Mouse (Mus musculus): Measurements from ENCODE around the gene Cdkal1.

Cdkal1 gene

DNA sequence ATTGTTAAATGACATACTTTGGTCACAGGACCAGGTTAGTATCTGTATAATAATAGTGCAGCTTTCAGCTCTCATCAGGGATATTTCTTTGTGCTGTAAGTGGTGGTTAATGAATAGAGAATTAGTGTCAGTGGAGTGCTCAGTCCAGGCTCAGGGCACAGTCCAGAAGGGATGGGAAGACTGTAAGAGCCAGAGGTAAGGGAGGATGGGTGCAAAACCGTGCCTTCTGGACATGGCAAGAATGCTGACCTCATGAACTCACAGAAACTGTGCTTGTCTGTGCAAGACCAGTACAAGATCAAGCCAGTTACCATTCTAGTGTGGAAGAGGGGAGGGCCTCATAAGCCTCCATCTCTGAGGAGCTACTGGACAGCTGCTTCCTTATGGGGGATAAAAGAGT lies 496.1 kb downstream of the Cdkal1 start:
- in situ Hi-C loops (cut with MseI, MboI), result no loop called here

DNA sequence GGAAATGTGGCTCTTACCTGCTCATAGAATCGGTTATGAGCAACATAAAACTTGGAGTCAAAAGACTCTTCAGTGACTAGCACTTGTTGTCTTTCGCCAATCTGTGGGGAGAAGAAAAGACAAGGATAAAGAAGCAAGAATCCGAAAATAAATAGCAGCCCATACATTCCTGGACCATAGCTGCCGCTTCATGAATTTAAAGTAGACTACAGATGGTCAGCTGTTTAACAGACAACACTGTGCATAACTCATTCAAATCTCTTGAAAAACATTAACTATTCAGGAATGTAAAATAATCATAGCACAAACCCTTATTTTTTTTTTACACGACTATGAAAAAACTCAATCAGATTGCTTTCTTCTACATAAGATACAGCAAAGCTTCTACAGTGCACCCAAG lies 498.0 kb downstream of the Cdkal1 start:
- in situ Hi-C loops (cut with MseI, MboI), result no loop called here

DNA sequence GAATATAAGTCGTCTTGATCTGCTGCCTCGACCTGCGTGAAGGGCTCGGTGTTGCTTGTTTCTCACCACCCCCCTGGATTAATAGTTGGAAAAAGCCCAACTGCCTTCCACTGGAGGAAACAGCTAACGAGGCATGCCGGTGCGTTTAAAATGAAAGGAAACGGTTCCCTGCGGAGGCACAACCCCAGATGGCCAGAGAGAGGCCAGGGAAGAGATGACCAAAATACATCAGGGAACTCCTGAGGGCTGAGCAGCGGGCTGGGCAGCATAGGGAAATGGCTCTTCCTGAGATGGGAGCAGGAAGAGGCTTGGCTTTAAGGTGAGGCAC lies 499.4 kb downstream of the Cdkal1 start:
- in situ Hi-C loops (cut with MseI, MboI), result no loop called here

DNA sequence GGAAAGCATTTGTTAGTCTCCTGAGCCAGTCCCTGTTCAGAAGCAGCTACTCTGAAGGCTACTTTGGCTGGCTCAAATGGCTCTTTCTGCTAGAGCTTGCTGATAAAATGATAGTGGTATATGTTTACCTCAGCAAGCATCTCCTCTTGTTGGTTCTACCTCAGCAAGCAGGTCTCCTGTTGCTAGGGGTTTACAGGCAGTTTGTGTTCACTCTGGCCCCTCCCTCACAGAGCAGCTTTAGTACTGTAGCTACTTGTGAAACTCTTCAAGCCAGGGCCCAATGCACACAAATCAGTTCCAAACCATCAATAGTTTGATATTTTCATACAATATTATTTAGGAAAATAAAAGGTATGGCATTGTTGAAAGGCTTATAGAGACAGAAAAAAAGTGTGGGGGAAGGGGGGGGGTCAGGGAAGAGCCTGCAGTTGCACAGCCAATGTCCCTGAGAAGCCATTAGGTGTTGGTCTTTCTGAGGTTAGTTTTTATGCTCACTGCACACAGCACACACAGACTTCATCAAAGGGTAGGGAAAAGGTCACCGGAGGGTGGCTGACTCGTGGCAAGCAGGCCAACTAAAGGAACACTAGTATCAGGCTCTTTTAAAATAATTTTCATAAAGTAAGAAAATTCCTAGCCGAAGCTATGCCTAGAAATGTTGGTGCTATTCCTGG lies 499.9 kb downstream of the Cdkal1 start:
- in situ Hi-C loops (cut with MseI, MboI), result no loop called here

DNA sequence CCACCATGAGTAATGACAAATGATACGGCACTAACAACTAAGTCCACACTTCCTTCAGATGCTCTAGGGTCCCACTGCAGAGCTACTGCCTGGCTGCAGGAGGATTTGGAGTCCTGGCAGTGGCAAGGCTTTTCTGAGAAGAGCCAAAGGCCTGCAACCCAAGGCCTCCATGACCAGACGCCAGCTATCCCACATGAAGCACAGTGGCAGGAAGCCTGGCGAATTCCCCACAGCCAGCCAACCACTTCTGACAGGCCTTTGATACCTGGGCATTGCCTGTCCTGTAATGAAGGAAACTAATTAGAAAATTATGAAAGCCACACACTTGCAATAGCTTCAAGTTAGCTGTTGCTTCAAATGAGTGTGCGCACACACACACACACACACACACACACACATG lies 500.5 kb downstream of the Cdkal1 start:
- in situ Hi-C loops (cut with MseI, MboI), result no loop called here

DNA sequence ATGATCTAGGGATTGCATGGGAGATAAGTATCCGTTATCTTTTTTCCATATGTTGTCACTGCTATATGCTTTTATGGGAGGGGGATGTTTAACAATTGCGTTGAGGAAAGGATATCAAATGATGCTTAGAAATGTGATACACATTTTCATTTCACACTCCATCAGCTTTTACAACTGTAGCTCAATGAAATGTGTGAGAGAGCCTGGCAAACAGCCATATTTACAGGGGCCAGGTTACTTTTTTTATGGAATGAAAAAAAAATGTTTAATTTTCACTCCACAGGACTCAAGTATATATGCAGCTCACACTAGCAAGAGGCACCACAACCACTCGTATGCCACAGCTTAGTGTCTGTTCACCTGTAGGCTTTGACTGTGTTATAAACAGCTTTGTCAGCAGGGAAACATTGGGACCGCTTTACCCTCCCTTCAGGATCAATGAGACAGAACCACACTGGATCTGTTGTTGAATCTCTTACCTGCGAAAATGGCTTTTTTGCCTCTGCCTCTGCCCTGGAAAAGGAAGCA lies 501.5 kb downstream of the Cdkal1 start:
- in situ Hi-C loops (cut with MseI, MboI), result no loop called here

DNA sequence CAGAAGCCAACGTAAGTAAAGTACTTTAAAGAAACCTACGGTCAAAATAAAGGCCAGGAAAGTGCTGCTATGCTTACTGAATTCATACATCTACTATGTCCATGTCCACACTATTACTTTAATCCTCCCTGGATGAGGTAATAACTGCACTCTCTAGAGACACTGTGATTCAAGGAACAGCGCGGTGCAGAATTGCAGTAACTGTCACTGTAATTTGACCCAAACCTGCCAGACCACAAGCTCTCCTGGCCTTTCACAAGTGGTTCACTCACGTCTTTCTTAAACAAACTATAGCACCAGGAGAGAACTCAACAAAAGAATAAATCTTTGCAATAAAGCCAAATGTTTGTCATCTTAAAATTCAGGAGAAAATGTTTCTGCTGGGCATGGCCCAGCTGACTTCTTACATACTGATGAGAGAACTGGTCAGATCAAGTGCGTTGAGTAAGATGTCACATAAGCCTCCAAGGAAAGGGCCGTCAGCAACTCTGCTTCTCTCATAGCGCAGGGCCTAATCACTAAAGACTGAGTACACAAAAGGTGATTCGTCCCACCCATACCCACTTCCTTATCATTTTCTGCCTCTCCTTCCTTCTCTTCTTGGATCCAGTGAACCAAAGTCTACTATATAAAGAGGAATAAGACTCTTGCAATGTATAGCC lies 504.3 kb downstream of the Cdkal1 start:
- in situ Hi-C loops (cut with MseI, MboI), result no loop called here

DNA sequence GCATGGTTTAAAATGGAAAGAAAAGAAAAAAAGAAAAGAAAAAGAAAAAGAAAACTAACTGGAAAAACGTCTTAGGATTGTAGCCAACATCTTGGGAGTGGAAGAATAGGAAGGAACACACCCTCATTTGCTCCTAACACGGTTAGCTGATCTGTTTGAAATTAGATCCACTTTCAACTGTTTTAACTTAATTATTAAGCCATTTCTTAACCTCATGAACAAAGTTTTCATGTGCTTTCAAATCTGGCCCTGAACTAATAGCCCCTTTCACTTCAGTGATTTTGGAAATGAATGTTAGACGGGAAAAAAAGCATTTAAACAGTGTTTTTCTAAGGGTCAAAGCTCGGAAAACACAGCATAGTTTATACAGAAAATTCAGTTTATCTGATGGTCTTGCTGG lies 505.5 kb downstream of the Cdkal1 start:
- in situ Hi-C loops (cut with MseI, MboI), result no loop called here

DNA sequence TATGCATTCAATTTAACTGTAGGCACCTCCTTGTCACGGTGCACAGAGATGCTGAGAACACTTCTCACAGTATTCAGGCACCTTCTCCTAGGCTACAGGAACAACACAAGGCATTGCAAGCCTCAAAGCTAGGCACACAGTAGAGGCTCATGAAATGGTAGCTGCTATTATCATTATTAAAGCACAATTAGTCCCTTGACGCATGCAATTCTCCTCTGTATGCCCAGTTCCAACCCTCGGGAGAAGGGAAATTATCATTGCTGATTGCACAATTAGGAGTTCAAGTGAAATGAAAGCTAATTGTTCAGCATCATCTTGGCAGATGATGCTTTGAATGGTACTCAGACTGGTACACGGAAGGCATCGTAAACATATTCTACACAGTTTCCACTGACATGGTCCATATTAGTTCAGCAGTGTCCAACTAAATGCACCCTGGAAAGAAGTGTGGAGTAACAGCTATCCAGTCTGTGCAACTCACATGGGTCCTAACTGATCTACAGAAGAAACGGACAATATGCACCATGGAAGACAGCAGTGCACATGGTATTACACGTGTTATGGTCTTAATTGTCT lies 506.0 kb downstream of the Cdkal1 start:
- in situ Hi-C loops (cut with MseI, MboI), result no loop called here

DNA sequence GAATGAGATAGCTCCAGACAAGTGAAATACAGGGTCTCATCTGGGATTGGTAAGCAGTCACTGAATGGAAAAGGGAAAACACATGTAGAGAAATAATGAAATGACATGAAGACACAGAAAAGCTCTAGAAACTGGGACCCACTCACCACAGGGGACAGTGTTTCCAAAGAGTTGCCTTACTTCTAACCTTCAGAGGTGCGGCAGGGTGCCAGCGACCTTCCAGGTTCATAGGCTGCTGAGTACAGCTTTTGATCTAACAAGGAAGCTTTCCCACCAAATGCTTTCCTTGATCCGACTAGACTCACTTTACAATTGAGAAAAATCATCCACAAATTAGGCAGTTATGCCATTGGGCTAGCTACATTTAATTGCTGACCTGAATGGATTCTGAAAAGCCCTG lies 507.1 kb downstream of the Cdkal1 start:
- in situ Hi-C loops (cut with MseI, MboI), result no loop called here

DNA sequence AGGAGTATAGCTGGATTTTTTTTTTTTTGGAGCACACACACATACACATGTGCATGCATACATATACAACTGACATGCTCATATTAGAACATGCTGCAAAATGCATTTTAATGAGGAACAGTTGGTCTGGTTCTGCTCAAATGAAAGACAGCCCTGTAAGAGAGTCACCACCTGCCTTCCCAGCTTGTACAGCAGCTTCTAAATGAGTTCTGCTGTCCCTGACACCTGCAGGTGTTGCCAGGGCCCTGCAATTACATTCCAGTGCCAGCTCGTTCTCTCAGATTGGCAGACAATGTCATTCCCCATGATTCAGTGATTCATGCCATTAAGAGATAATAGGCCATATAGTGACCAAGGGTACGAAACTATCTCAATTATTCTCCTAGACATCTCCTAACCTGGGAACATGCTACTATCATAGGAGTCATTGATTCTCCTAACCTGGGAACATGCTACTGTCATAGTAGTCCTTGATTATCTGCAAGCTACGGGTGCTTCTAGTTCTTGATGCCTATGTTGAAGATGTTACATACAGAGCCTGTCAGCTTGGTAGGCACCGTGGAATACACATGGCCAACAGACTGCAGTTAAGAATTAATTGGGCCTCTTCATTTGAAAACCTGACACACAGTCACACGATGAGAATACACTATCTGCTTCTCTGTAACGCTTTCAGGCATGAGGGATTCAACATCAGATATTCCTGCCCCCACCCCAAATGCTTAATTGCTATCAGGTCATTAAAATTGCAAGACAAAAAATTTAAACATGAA lies 522.6 kb downstream of the Cdkal1 start:
- in situ Hi-C loops (cut with MseI, MboI), result no loop called here

DNA sequence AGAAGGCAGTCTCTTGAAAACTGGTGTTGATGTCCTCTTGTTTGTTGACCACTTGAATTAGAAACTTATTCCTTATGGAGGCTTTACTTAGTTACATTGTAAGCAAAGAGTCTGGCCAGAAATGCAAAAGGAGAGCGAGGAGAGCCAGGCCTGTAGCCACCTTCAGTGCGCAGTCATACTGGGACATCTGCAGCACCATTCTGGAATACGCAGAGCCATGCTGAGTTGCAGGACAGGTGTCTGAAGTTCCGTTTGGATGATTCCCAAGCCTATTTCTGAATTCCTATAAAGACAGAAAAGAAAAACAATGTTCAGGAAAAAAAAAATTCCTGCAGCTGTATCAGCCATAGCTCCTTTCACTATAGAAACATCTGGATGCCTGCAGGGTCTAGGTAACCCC lies 529.5 kb downstream of the Cdkal1 start:
- in situ Hi-C loops (cut with MseI, MboI), result no loop called here

DNA sequence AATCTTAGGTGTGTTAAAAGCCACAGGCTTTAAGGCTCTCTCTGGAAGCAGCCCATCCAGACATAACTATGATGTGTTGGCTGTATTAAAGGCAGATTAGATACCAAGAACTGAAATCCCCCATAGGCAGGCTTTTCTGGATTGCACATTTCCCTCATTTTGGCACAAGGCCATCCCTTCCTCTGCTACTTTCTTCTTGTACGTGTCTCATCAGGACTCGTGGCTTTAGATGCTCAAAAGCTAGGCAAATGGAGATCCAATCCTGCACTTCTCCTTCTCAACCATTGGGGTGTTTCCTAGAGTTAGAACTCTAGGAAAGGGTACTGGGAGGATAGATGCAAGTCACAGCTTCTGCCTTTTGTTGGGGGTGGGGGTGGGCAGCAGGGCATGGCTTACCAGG lies 535.1 kb downstream of the Cdkal1 start:
- in situ Hi-C loops (cut with MseI, MboI), result no loop called here

DNA sequence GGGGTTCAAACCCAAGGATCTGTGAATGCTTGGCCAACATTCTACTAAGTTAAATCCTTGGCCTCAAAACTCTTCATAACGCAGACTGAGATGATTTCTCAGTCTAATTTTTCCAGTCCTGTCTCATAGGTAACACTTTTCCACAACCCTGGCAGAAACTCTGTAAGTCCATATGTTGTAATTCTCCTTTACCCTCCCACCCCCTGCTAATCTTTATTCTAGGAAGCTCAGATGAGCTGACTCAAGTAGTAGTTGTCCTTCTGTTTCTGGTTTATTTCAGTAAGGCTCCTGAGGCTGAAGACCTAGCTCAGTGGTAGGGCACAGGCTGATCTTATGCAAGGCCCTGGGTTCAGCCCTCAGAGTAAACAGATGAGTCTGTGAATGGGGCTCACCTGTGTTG lies 537.8 kb downstream of the Cdkal1 start:
- in situ Hi-C loops (cut with MseI, MboI), result no loop called here

DNA sequence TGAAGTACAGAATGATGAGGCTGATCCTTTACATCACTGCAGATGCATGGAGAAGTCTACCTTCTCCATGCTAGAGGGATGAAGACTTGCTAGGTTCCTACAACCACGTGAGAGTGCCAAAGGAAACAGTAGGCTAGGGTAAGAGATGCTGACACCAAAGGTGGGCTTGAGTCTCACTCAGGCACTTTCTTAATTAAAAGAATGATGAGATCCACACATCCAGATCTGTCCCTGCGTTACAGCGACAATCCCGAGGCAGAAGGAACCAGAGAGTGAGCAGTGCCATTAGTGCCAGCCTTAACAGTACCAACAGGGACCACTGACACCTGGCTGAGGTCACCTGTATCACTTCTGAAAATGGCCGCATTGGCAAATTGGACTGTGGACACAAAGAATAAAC lies 539.2 kb downstream of the Cdkal1 start:
- in situ Hi-C loops (cut with MseI, MboI), result no loop called here

DNA sequence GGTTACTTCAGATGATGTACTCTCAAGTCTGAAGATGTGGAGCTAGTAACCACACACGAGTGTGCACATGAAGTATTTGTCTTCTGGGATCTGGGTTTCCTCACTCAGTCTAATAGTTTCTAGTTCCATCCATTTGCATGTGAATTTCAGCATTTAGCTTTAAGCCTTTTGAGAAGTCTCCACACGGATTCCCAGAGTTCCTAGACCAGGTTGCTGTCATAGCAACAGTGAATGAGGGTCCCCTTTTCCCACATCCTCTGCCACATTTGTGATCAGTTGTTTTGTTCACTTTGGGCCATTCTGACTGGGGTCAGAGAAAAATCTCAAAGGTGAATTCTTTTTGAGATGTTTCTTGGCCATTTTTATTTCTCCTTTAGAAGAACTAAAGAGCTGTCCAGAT lies 543.4 kb downstream of the Cdkal1 start:
- in situ Hi-C loops (cut with MseI, MboI), result no loop called here

DNA sequence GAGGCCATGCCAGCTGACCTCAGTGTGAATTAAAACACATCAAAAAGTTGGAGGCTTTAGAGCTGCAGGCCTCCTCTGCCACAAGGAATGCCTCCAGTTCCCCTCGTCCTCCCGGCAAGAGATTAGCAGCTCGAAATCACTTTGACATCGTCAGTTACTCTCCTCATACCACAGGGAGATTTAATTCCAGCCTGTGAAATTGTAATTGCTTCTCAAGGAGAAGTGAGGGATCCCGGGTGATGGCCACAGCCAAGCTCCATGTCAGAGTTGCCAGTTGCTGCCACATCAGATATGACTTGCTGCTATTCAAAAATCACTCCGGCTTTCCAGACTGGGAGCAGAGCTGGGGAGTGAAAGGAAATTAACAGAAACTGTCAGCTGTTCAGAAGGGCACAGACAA lies 548.1 kb downstream of the Cdkal1 start:
- in situ Hi-C loops (cut with MseI, MboI), result no loop called here

DNA sequence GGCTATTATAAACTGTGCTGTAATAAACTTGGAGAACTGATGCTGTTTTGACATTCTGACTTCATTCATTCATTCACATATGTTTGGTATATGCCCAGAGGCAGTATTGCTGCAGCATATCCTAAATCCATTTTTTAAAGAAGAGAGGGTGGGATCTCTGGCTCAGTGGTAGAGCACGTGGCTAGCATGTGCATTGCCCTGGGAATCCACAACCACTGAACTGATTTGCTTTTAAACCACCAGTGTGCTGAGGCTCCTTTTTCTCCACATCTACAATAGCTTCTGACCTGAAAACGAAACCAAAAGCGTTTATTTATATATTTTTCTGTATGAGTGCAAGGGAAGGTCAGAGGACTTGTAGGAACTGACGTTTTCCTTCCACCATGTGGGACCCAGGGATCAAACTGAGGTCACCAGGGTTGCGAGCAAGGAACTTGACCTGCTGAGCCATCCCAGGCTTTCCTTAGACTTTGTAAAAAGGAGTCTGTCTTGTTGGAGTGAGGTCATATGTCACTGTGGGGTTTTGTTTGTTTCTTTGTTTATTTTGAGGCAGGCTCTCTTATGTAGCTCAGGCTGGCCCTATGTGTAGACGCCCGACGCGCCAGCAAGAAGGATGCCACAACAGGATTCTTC lies 562.8 kb downstream of the Cdkal1 start:
- in situ Hi-C loops (cut with MseI, MboI), result no loop called here

DNA sequence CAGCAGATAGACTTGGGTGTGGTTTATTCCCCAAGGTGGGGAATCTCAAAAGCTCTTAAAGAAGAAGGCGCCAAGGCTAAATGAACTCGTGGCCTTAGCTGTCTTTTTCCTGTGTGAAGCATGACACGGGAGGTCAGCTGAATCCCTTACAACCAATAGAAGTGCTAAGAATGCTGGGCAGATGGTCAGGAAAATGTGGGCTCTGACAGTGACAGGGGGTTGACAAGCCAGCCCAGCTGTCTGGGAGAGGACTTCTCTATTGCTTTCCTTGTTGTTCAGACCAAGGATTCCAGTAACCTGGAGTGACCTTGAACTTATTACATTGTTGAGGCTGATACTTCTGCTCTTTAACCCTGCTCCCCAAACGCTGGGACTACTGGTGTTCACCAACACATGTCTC lies 564.9 kb downstream of the Cdkal1 start:
- in situ Hi-C loops (cut with MseI, MboI), result no loop called here

DNA sequence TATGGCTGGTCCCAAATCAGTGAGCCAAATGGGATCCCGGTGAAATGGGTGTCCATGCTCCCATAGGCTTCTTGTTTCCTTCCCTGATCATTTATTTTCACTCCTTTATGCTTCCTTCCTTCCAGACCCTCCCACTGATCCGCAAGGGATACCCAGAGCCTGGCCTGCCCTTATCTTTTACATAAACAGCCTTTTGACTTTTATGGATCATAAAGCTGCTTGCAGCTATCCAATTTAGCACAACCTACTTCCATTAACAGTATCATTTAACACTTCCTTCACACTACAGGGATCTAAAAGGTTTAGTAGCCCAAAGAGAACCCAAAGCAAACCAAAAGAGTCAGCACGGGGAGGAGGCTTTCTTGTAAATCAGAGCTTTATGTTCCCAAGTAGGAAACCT lies 570.4 kb downstream of the Cdkal1 start:
- in situ Hi-C loops (cut with MseI, MboI), result no loop called here

DNA sequence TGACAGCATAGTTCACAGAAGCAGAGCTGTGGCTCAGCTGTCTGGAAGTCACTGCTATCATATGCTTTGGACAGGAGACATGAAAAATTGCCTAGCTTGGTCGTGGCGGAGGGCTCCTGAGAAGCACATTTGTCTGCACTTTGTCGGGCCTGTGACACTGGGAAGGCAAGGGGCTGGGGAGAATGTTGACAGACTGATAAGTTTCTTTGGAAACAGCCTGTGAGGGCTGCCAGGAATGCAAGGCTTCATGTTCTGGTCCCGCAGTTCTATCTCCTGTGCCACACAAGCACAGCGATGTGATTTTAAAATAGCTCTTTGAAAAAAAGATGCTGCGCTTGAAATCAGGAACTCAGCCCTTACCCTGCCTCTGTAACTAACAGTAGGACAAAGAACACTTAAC lies 573.9 kb downstream of the Cdkal1 start:
- in situ Hi-C loops (cut with MseI, MboI), result no loop called here

DNA sequence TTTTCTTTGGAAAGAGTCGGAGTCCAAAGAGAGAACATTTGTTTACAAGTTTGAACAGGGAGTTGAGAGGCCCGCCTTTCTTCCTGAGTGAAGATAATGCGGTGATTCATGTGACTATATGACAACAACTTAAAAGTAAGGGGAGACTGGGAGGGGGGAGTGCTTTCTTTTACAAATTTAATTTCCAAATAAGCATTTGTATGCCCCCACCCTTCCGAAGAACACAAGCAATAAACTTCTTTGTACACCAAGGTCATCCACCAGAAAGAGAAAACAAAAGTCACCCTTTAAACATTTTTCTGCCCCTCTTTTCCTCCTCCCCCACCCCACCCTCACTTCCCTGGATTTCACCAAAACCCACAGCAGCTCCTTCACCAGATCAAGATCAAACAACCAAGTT lies 577.3 kb downstream of the Cdkal1 start:
- in situ Hi-C loops (cut with MseI, MboI), result no loop called here

Data from mouse trophoblast stem cell (cell line).